Mouse (Mus musculus) bone marrow macrophage, adult 2 months (primary cell): ENCODE results near the gene Mapk10.

ENCODE experiments used
- CTCF ChIP-seq: IDR thresholded peaks from 2 replicates; pipeline ENCODE4 v1.5.1; 2012; ENCODE audit warnings: low read depth, mild to moderate bottlenecking, low read length, moderate library complexity
- POLR2A ChIP-seq: IDR thresholded peaks from 2 replicates; pipeline ENCODE4 v1.6.1; 2012; ENCODE audit warnings: mild to moderate bottlenecking, low read depth, low read length, borderline replicate concordance

GRCm38 (mm10) chr5:102991691-102992090, 219.4 kb downstream of the Mapk10 start:
- TF ChIP-seq CTCF (no peak), POLR2A (no peak)
